Mouse (Mus musculus) neural tube, embryonic 15.5 days (tissue): ENCODE results near the gene Elf5. TPM values are rescaled to one million over a fixed set of nuclear protein-coding genes. Genes with fewer than 3 reads are reported as not detected.

ENCODE experiments used
- polyA plus RNA-seq: library from polyadenylated mRNA; unstranded; fragments of >200 nt; fragmentation: Nextera tagmentation; extraction: Ambion mirVana; gene quantifications from 2 replicates; pipeline ENCODE4 v1.2.1, GENCODE M21; 2015

Elf5 gene
- polyA plus RNA-seq, 1 experiment from 2014 or later, result not detected

Other genes with a start within 250 kb of the Elf5 start
- gene Ehf, start 108.4 kb upstream of the Elf5 start, polyA plus RNA-seq, result 2.8 TPM in 1 of 2 replicates, not detected in the other
- gene Cat, start 73.5 kb downstream of the Elf5 start, polyA plus RNA-seq, result 81.2 and 94.1 TPM in 2 replicates
- 10.8 and 11.5 TPM in 2 replicates for gene Abtb2, start 154.6 kb downstream of the Elf5 start, polyA plus RNA-seq